7 mouse cellular contexts compared by ENCODE assay signal in the genomic region with DNA sequence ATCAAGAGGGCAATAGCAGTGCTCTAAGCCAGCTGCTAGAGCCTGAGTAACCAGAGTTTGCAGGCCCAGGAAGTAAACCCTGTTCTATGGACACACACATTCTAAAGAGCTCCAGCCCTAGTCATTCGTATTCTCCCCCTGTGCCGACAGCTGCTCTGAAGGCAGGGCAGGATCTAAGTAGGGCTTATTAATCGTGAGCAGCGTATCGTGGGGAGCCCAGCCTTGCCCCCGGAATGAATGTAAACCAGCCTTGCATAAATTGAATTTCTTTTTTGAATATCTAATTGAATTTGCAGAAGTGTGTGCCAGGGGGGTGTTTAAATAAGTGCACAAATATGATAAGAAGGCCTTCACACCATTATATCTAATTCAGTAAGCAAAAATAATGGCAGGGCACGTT.
"Had no signal": no experiment of that assay in that cellular context is flagged by ENCODE, and none has a peak within 500 bp of the region (broad histone marks: within the 10 kb centered on the region; RNA-seq: fewer than 3 reads in every experiment).

No protein-coding gene starts in this region.

- H3K36me3 ChIP-seq: limb, embryonic 13.5 days had no signal

- H3K27me3 ChIP-seq: limb, embryonic 13.5 days had no signal

- H3K4me3 ChIP-seq: limb, embryonic 13.5 days had no signal

- H3K4me1 ChIP-seq: limb, embryonic 13.5 days had no signal

- H3K9ac ChIP-seq: limb, embryonic 13.5 days; liver, embryonic 14.5 days had no signal

- H3K9me3 ChIP-seq: limb, embryonic 13.5 days had no signal

- DNase-seq: kidney, adult 2 months; kidney, postnatal 25 days; lung, adult 18-20 months; thymus, postnatal 4 days had no signal

- H3K4me2 ChIP-seq: limb, embryonic 13.5 days had no signal

- H3K27ac ChIP-seq: limb, embryonic 13.5 days; liver, embryonic 14.5 days; stomach, postnatal 0 days had no signal
